Mouse (Mus musculus) left cerebral cortex, adult 2 months (tissue): ENCODE data around the gene Cbx4. TPM values are rescaled to one million over a fixed set of nuclear protein-coding genes. Genes with fewer than 3 reads are reported as not detected.

Experiments
- DNase-seq, 2 experiments: peaks; one replicate each; pipeline ENCODE4 v3.0.0; 2021 to 2022; ENCODE audit warnings: low spot score in 2 of 2, mixed read lengths in 1 of 2; ENCODE audit errors: extremely low spot score in 1 of 2
- H3K27ac ChIP-seq: fragments of 200-600 bp; 2 replicates; pipeline ENCODE4 v1.8.1; 2022
- H3K4me3 ChIP-seq: fragments of 200-600 bp; 2 replicates; pipeline ENCODE4 v1.8.1; 2022
- CTCF ChIP-seq: fragments of 200-600 bp; IDR thresholded peaks from 2 replicates; pipeline ENCODE4 v1.8.1; 2022; ENCODE audit warnings: antibody characterized with exemption, mild to moderate bottlenecking, moderate library complexity
- intact Hi-C: fragments of 180-260 bp; cut with DNase I; formaldehyde crosslinking; loops from one replicate; pipeline ENCODE4 v1.15.1; 2025
- total RNA-seq, 2 experiments: library from RNA; stranded (reverse); gene quantifications; 2 replicates each; pipeline ENCODE4 v1.2.3; 2021

Cbx4 gene
- total RNA-seq, 2 experiments from 2014 or later = 51.4 to 54.3 TPM

DNA sequence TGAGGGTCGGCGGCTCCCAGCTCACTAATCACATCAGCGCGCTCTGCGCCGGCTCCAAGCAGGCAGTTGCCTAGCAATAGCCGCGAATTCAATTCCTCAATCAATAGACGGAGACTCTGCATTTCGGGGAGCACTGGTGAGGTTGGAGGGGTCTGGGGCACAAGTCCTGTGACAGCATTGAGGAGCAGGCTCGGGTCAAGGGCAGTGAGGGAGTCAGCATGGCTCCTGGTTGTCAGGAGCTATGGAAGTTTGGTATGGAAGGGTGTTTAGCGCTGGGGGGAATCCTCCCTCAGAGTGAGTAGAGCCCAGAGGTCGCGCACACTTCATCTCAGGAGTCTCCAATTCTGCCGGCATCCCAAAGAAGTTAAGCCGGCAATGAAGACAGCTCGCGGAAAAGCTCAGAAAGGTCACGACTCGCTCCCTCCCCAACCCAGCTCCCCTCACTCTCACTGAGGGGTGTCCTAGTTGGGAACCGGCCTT is 50.3 kb downstream of the Cbx4 start:
- no peak for TF ChIP-seq CTCF
- intact Hi-C loops = no loop called here
- H3K27ac ChIP-seq = no peak overlapping the region
- H3K4me3 ChIP-seq = no peak overlapping the region
- no peak for DNase-seq

DNA sequence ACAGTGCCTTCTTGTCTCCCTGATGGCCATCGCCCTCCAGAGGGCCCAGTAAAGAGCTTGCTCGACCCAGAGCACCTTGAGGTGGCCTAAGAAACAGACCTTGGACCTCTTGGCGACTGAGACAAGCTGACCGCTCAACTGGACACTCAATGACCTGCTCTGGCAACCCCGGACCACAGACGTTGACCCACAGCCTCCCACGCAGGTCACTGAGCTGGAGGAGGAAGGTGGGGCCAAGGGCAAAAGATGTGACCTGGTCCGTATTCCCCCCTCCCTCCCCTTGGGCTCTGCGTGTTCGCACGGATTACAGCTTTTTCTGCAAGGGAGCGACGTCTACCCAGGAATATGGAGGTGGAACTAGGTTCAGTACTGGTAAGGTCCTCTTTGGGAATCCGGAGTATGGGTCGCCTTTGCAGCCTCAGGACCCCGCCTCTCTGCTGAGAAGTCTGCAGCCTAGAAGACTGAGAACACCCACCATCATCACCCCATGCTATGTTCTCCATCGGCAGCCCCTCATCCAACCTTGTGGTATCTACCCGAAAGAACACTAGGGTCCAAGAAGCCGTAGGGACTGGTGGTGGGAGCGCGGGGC is 50.8 kb downstream of the Cbx4 start:
- Histone ChIP-seq H3K4me3 (no peak overlapping the region), H3K27ac (no peak overlapping the region)
- TF ChIP-seq CTCF = no peak
- no peak for DNase-seq
- intact Hi-C loops = no loop called here

DNA sequence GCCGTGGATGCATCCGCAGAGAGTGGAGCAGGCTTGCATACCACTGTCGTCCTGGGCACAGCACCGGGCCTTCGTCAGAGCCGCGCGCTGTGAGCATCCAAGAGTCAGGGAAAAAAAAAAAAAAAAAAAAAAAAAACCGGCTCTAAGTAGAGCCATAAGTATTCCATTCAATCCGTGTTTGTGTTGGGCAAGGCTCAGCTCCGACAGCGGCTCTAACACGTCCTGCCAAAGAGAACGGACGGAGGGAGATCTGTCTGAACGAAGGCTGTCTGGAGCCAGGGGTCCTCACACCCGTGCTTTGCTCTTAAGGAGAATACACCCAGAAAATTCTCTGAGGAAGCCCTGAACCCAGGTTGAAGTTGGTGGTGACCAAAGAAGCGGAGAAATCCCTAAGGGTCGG is 51.4 kb downstream of the Cbx4 start:
- H3K4me3 ChIP-seq = 0 out of 2 replicates have a peak overlapping the region, but pooled peaks have one; percentile 30
- no peak overlapping the region for H3K27ac ChIP-seq
- DNase-seq = no peak
- no peak for TF ChIP-seq CTCF
- intact Hi-C loops = loop anchor here (1.0 kb wide), 1 partner anchor 156 kb away; no protein-coding TSS in a partner anchor

DNA sequence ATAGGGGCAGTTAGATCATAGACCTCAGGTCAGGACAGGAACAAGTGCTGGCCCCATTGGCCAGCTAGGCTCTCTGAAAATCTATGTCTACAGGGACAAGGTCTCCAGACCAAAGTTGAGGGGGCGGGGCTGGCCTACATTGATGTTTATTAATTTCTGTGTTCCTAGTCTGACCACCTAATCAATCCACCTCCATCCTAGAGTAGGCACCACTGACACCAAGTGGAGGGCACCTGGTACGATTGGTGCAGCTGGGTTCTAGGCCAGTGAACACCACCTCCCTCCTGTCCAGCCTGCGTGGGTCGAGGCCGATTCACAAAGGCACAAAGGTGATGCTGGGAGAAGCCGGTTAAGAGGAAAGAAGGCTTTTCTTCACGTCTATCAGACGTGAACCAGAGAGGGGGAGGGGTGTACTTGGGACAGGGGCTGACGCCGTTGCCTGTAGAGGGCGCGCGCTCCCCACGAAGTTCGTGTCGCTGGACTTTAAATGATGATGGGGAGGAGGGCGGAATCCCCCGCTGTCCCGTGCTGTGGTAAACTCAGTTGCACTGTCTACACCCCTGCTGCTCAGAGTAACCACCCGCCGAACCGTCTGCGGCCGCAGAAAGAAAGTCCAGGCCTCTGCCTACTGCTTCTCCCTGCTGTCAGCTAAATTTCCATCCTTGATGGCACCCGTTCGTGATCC is 52.0 kb downstream of the Cbx4 start:
- H3K27ac ChIP-seq = no peak overlapping the region
- peak; percentile 71 to 80 for DNase-seq
- TF ChIP-seq CTCF = peak; percentile 92
- peak overlapping the region; percentile 30; the same call in 1 of the 2 replicates for H3K4me3 ChIP-seq
- intact Hi-C loops = loop anchor here (1.0 kb wide), 1 partner anchor 156 kb away; no protein-coding TSS in a partner anchor

Other genes starting within 250 kb of the Cbx4 start
- gene Rbfox3, start 174.6 kb downstream of the Cbx4 start, total RNA-seq = 100 to 1,000 TPM; 345 to 353 TPM
- not detected for gene Enpp7, start 98.0 kb downstream of the Cbx4 start, total RNA-seq
- 1 to 10 TPM; 3.2 to 3.4 TPM for gene Cbx2, start 63.3 kb downstream of the Cbx4 start, total RNA-seq
- gene Cbx8, start 45.3 kb downstream of the Cbx4 start, total RNA-seq = 10 to 100 TPM; 11.1 to 11.2 TPM
- gene Tbc1d16, start 142.3 kb upstream of the Cbx4 start, total RNA-seq = 10 to 100 TPM; 25.2 to 34.6 TPM
- 1 to 10 TPM; 1.3 to 1.5 TPM for gene Ccdc40, start 142.4 kb upstream of the Cbx4 start, total RNA-seq
- gene Gaa, start 181.7 kb upstream of the Cbx4 start, total RNA-seq = 100 to 1,000 TPM; 241 to 268 TPM
- gene Eif4a3, start 213.9 kb upstream of the Cbx4 start, total RNA-seq = 10 to 100 TPM; 68.7 to 78.6 TPM
- under 1 TPM; 0.19 to 0.27 TPM for gene Card14, start 221.5 kb upstream of the Cbx4 start, total RNA-seq